Mouse (Mus musculus): ENCODE measurements around the gene Gm2956. TPM values are rescaled to one million over a fixed set of nuclear protein-coding genes. Genes with fewer than 3 reads are reported as not detected.
"Not testable (repeated sequence)": the region's sequence is repeated elsewhere in the genome, so short reads cannot be mapped to it uniquely, and the experiment has no call there.

Gm2956 gene
- total RNA-seq (2021): not detected
- long read RNA-seq, experiment 1, partial matches to known transcripts: 1 of 20 reads
- long read RNA-seq, experiment 1, other reads (novel, unspliced or antisense): 19 of 20 reads
- long read RNA-seq, experiment 2, partial matches to known transcripts: 2 of 26 reads
- long read RNA-seq, experiment 2, other reads (novel, unspliced or antisense): 24 of 26 reads

GRCm38 (mm10) chr14:3332087-3332677, at the start of gene Gm2956:
Gene Gm2956 (plus strand): TSS chr14:3332627.
- not testable (repeated sequence) for H3K27ac ChIP-seq
- peak in 1 of 2 experiments; percentile 2 for DNase-seq (ENCODE audit: low spot score in 2 of 2)
- H3K4me3 ChIP-seq: peak within 1 kb of the TSS; percentile 27; the same call in 1 of the 2 replicates

GRCm38 (mm10) chr14:3333406-3333805, 979 bp downstream of the Gm2956 start:
- TF ChIP-seq CTCF (conservative IDR thresholded peaks at IDR 0.05): peak; percentile 59
- not testable (repeated sequence) for H3K4me3 ChIP-seq, H3K27ac ChIP-seq
- peak in 1 of 2 experiments; percentile 10 for DNase-seq (ENCODE audit: low spot score in 2 of 2)

- DNase-seq (ENCODE audit: low spot score in 2 of 2); H3K4me3 ChIP-seq; H3K27ac ChIP-seq: not testable (repeated sequence)
Observed at GRCm38 (mm10) chr14:3394793-3395192, 62.4 kb downstream of the Gm2956 start, which contains the start of gene Gm10413. Gene Gm10413 (plus strand): TSS chr14:3395093.

Other genes with a start within 250 kb of the Gm2956 start
- gene Gm10340, start 198.6 kb upstream of the Gm2956 start, total RNA-seq (2021): not detected
- gene Gm5795, start 144.4 kb upstream of the Gm2956 start, total RNA-seq (2021): not detected
- 1 to 10 TPM; 4.4 to 5.4 TPM for gene D830030K20Rik, start 124.1 kb upstream of the Gm2956 start, total RNA-seq (2021)
- gene Gm10413, start 62.5 kb downstream of the Gm2956 start, total RNA-seq (2021): not detected
- gene Gm10409, start 80.0 kb downstream of the Gm2956 start, total RNA-seq (2021): 1 to 10 TPM; 3.6 to 4.0 TPM
- not detected for gene Gm3005, start 95.5 kb downstream of the Gm2956 start, total RNA-seq (2021)
- gene Gm10408, start 116.8 kb downstream of the Gm2956 start, total RNA-seq (2021): not detected